Comparison of ENCODE assay signal across 17 mouse cellular contexts in genomic region chr2:102412738-102413137, GRCm38 (mm10). TPM values are rescaled to one million over a fixed set of nuclear protein-coding genes. Genes with fewer than 3 reads are reported as not detected.
"Had no signal": no experiment of that assay in that cellular context is flagged by ENCODE, and none has a peak within 500 bp of the region (broad histone marks: within the 10 kb centered on the region; RNA-seq: fewer than 3 reads in every experiment).

No protein-coding gene starts in this region.

- H3K36me3 ChIP-seq: lung, embryonic 15.5 days; midbrain, embryonic 13.5 days; midbrain, embryonic 15.5 days; neural tube, embryonic 12.5 days; stomach, embryonic 15.5 days had no signal

- H3K27me3 ChIP-seq: lung, embryonic 15.5 days; midbrain, embryonic 15.5 days; neural tube, embryonic 12.5 days; stomach, embryonic 15.5 days had no signal

- H3K9me3 ChIP-seq: lung, embryonic 15.5 days; megakaryocyte, embryonic 14.5 days; midbrain, embryonic 13.5 days; midbrain, embryonic 15.5 days; neural tube, embryonic 12.5 days; stomach, embryonic 15.5 days had no signal

- H3K4me3 ChIP-seq: lung, embryonic 15.5 days; megakaryocyte, embryonic 14.5 days; midbrain, embryonic 13.5 days; midbrain, embryonic 15.5 days; neural tube, embryonic 12.5 days; stomach, embryonic 15.5 days had no signal

- ATAC-seq: lung, postnatal 0 days; midbrain, embryonic 13.5 days; midbrain, embryonic 15.5 days had no signal

- H3K4me1 ChIP-seq: neural tube, embryonic 12.5 days had no signal

- DNase-seq: lung, adult 2 months; lung, postnatal 14 days; lung, postnatal 36 days; right cerebral cortex, postnatal 14 days; thymus, adult 2 months; thymus, postnatal 25 days; thymus, postnatal 4 days had no signal

RNA-seq across cellular contexts. Expression of gene Fjx1, which starts 39.6 kb away (rescaled TPM):
- total RNA-seq: monocyte, adult 5-6 weeks; neutrophil, adult 5-6 weeks had no signal
- polyA plus RNA-seq: macrophage had no signal
